Mouse (Mus musculus) brain, adult 2 months (tissue): ENCODE results near the gene Fndc5.

ENCODE experiments used
- DNase-seq: peaks from one replicate; pipeline ENCODE4 v3.0.0; 2011; ENCODE audit warnings: low read depth, low spot score

The Fndc5 gene

GRCm38 (mm10) chr4:129136579-129137391 lies at the start of gene Fndc5:
Gene Fndc5 (plus strand): TSS chr4:129136999.
- peak; percentile 66 for DNase-seq

GRCm38 (mm10) chr4:129087850-129088249 lies 48.9 kb upstream of the Fndc5 start:
- no peak for DNase-seq

GRCm38 (mm10) chr4:129095276-129095675 lies 41.5 kb upstream of the Fndc5 start:
- peak; percentile 56 for DNase-seq

GRCm38 (mm10) chr4:129097006-129097405 lies 39.8 kb upstream of the Fndc5 start:
- DNase-seq, result no peak

- no peak for DNase-seq
Measured at GRCm38 (mm10) chr4:129102133-129102829, 34.5 kb upstream of the Fndc5 start.

GRCm38 (mm10) chr4:129105356-129105755 lies 31.4 kb upstream of the Fndc5 start, which contains the start of gene Tmem54:
Gene Tmem54 (plus strand): TSS chr4:129105548.
- no peak for DNase-seq

GRCm38 (mm10) chr4:129106073-129106472 lies 30.7 kb upstream of the Fndc5 start:
- DNase-seq, result no peak

GRCm38 (mm10) chr4:129107348-129107899 lies 29.4 kb upstream of the Fndc5 start:
- DNase-seq, result no peak

- DNase-seq, result no peak
Measured at GRCm38 (mm10) chr4:129108624-129109023, 28.2 kb upstream of the Fndc5 start.

- no peak for DNase-seq
Measured at GRCm38 (mm10) chr4:129110804-129111203, 26.0 kb upstream of the Fndc5 start.

- DNase-seq, result peak; percentile 49
Measured at GRCm38 (mm10) chr4:129111350-129111749, 25.4 kb upstream of the Fndc5 start.

- no peak for DNase-seq
Measured at GRCm38 (mm10) chr4:129112231-129112630, 24.6 kb upstream of the Fndc5 start.

GRCm38 (mm10) chr4:129113083-129113988 lies 23.5 kb upstream of the Fndc5 start:
- peak; percentile 96 for DNase-seq

GRCm38 (mm10) chr4:129116703-129117102 lies 20.1 kb upstream of the Fndc5 start:
- DNase-seq, result peak; percentile 63

- DNase-seq, result no peak
Measured at GRCm38 (mm10) chr4:129117720-129118510, 18.9 kb upstream of the Fndc5 start.

- DNase-seq, result peak; percentile 59
Measured at GRCm38 (mm10) chr4:129119708-129120107, 17.1 kb upstream of the Fndc5 start.

- DNase-seq, result peak; percentile 71
Measured at GRCm38 (mm10) chr4:129120520-129121445, 16.0 kb upstream of the Fndc5 start.

GRCm38 (mm10) chr4:129121569-129122086 lies 15.2 kb upstream of the Fndc5 start, which contains the start of gene Hpca:
Gene Hpca (minus strand): TSS chr4:129122036.
- DNase-seq, result peak; percentile 44

GRCm38 (mm10) chr4:129122107-129122506 lies 14.7 kb upstream of the Fndc5 start:
- peak; percentile 45 for DNase-seq
